Mouse (Mus musculus): ENCODE results near the gene Hhat. TPM values are rescaled to one million over a fixed set of nuclear protein-coding genes. Genes with fewer than 3 reads are reported as not detected.

Gene Hhat
- total RNA-seq, 2 experiments from 2014 or later = 1.2 to 2.2 TPM

DNA sequence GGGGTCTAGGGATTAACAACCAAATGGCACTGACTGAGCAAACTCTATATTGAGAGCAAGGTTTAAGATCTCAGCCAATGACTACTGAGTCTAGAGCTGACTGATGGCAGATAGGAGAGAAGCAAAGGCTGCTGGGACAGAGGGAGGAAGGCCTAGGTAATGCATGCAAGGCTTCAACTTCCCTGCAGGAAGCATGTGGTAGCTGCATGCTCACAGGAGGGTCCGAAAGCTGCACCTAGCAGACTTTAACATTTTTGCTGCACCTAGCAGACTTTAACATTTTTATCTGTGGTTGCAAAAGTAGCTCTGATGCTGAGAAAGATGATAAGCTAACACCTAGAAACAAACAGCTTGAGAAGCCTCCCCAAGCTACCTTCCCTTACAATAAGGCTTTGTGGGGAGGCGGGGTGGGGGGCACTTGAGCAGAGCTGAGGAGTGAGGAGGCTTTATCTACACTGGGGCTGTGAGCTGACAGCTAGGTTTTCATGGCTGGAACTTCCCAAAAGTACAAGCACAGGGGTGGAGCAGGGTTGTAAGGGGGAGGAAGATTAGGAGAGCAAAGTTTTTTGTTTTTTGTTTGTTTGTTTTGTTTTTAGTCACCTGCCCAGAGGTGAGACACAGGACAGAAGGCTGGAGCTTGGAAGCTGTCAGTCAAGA, 239.4 kb downstream of the Hhat start:
- intact Hi-C loops (cut with DNase I) = no loop called here
- DNase-seq (ENCODE audit: low spot score in 2 of 2) = no peak

- intact Hi-C loops (cut with DNase I) = no loop called here
- DNase-seq (ENCODE audit: low spot score in 2 of 2) = peak in 1 of 2 experiments; percentile 65
Measured at GRCm38 (mm10) chr1:192525711-192526350, 245.2 kb downstream of the Hhat start.

DNA sequence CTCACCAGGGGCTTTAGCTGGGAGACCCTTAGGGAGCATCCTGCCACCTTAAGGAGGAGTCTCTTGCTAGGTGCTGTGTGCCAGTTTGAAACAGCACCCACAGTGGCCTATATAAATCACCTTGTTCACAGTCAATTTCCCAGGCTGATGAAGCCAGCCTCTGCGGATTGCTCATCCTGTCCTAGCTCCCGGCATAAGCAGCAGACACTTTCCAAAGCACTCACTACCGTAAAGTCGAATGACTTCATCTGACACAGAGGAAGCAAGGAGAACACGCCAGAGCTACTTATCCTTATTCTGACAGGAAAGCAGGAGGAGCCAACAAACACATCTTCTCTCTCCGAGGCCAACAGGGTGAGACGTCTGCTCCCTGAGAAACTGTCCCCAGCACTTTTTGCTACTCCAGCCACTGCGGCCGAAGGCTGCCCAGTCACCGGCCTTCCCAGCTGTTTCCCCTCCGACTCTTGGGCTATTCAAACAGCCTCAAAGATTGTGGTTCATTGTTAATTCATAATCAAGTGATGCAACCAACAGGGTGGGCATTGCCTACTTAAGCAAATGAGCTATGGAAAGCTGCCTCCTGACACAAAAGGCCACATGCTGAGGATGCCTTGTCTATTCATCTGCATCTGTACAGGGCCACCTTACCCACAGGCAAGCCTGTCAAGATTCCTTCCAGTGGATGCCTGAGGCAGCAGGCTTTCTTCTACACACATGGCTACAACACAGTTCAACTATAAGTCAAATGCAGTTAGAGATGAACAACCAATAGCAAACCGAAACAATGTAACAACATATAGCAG, 248.4 kb downstream of the Hhat start:
- intact Hi-C loops (cut with DNase I) = no loop called here
- peak in 1 of 2 experiments; percentile 52 for DNase-seq (ENCODE audit: low spot score in 2 of 2)

DNA sequence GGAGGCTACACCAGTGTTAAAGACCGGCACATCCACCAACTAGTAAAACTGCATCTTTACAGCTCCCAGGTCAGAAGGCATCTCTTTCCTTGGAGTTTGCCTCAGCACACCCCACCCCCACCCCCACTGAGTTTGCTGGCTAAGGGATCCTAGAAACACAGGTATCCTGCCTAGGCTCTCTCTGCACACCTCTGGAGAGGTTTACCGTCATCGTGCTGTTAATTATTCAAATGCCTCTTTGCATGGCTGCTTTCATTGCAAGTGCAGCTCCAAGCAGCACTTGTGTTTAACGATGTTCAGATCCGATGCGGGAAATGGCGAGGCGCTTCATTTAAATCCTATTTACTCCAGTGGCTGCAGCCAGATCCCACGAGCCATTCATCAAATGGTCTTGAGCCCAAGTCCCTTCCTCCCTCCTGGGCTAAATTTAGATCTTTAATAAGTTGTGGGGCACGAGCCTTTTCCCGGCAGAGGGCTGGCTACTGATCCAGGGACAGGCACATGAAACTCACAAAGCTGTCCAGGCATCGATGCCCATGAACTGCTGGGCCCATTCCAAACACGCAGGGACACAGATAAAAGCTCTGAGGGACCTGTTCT, 250.1 kb downstream of the Hhat start:
- intact Hi-C loops (cut with DNase I) = no loop called here
- DNase-seq (ENCODE audit: low spot score in 2 of 2) = no peak

- intact Hi-C loops (cut with DNase I) = no loop called here
- DNase-seq (ENCODE audit: low spot score in 2 of 2) = no peak
Measured at GRCm38 (mm10) chr1:192519713-192520112, 251.3 kb downstream of the Hhat start.

DNA sequence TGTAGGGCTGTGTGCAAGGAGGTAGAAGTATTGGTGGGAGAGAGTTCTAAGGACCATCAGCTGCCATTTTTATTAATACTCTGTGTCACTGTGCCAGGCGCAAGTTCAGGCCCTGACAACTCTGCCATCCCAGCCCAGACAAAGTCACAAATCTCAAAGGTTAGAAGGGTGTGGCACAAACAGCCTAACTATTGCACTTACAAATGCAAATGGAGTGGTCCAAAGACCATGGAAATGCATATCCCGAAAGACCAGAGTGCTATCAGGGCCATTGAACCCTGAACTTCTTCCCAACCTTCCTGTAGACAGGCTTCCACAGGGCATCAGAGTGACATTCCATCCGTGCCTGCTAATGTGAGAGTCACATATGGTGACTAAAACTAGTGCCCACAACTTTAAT, 255.7 kb downstream of the Hhat start:
- no peak for DNase-seq (ENCODE audit: low spot score in 2 of 2)

GRCm38 (mm10) chr1:192512821-192513220, 258.2 kb downstream of the Hhat start:
- intact Hi-C loops (cut with DNase I) = no loop called here
- DNase-seq (ENCODE audit: low spot score in 2 of 2) = no peak

More for the DNA sequence above, 255.7 kb downstream of the Hhat start:
- intact Hi-C loops (cut with DNase I) = no loop called here

DNA sequence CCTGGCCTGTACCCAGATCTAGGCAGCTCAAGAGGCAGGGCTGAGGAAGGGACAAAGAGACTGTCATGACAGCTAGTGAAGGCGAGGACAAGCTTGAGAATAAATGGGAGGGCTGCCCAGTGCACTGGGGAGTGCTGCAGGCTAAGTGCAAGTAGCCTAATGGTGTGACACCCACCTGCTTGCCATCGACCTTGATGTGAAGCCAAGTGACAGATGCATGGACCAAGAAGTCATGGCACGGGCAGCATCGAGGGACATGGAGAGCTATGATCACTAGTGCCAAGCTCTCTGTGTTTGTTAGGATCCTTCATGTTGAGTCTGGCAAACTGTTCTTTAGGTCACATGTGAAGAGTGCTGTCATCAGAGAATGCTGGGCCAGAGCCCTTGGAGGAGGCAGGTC, 267.4 kb downstream of the Hhat start:
- intact Hi-C loops (cut with DNase I) = no loop called here
- DNase-seq (ENCODE audit: low spot score in 2 of 2) = no peak

GRCm38 (mm10) chr1:192502835-192503234, 268.2 kb downstream of the Hhat start:
- intact Hi-C loops (cut with DNase I) = no loop called here
- no peak for DNase-seq (ENCODE audit: low spot score in 2 of 2)

- intact Hi-C loops (cut with DNase I) = no loop called here
- peak in 1 of 2 experiments; percentile 45 for DNase-seq (ENCODE audit: low spot score in 2 of 2)
Measured at GRCm38 (mm10) chr1:192502016-192502415, 269.0 kb downstream of the Hhat start.

GRCm38 (mm10) chr1:192497505-192497904, 273.5 kb downstream of the Hhat start:
- peak in 1 of 2 experiments; percentile 56 for DNase-seq (ENCODE audit: low spot score in 2 of 2)
- intact Hi-C loops (cut with DNase I) = no loop called here

DNA sequence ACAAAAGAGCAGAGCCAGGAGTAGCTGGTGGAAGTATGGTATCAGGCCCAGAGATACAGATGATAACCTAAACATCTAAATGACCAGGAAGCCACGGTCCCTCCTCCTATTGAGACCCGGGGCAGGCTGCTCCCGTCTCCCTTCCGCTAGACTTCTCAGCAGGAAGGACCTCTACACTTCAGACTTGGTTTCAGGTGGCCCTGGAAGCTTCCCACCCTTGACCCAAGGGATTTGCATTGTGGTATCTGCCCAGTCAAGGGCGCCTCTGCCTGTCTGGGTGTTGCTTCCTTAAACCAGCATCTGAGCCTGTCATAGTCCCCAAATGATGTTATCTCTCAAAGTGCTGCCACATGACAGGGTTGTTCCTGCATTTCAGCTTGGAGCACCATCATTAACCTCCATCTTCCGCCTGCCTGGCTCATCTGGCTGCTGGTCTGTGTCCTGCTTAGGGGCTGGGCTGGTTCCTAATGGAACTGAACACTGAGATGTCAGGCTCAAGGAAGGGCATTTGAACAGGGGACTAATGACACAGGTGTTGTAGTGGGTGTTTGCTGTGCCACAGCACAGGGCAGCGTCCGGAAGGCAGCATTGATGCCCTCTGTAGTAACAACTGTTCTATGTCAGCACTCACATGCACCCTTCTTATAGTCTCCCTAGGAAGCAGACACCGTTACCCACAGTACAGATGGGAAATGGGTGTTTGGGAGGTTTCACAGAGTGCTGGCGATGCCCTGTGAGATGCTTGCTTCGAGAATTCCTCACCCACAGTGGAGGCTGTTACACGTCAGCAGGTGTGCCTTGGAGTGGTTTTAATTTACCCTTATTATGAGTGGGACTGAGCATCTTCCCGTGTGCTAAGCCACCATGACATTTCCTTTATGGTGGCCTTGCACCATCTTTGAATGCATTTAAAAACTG, 280.9 kb downstream of the Hhat start:
- intact Hi-C loops (cut with DNase I) = loop anchor here (10.0 kb wide), 1 partner anchor 295 kb away; the partner anchor contains the start of gene Kcnh1
- peak in 1 of 2 experiments; percentile 65 for DNase-seq (ENCODE audit: low spot score in 2 of 2)

DNA sequence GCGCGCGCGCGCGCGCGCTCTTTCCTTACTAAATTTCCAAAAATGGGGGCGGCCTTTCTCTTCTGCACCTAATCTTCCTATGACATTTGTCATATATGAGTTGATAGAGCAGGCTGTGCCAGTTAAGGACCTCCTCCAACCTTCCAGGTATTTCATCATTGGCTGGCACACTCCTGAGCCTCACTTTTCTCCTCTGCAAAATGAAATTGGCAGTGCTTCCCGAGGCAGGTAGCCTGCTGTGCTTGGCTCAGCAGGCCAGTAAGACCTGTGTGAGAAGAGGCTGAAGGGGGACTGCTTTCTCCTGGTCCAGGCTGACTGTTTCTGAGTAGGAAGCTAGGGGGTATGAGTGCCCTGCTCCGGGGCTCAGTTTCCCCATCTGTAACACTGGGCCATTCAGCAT, 283.5 kb downstream of the Hhat start:
- no peak for DNase-seq (ENCODE audit: low spot score in 2 of 2)
- intact Hi-C loops (cut with DNase I) = loop anchor here (10.0 kb wide), 1 partner anchor 293 kb away; the partner anchor contains the start of gene Kcnh1

DNA sequence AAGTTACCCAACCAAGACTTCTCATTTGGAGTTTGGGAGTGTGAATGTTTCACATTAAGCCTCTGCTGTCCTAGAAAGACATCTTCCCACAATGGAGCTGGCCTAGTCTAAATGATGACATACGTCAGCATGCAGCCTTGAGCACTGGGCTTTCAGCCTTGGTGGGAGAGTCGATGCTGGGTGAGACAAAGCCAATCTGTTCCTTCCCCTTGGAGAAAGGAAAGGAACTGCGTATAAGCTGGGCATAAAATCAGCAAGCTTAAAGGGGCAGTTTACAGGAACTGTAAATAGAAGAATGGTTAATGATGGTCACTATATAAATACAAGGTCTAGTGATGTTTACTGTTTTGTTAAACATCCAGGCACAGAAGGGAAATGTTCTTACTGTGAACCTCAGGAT, 286.0 kb downstream of the Hhat start:
- peak in 1 of 2 experiments; percentile 81 for DNase-seq (ENCODE audit: low spot score in 2 of 2)
- intact Hi-C loops (cut with DNase I) = loop anchor here (1.0 to 10.0 kb wide), 3 partner anchors 64 to 290 kb away; partner anchors contain the start of gene Kcnh1

- intact Hi-C loops (cut with DNase I) = loop anchor here (2.0 to 10.0 kb wide), 2 partner anchors 105 to 287 kb away; partner anchors contain the start of gene Kcnh1
- DNase-seq (ENCODE audit: low spot score in 2 of 2) = peak in 1 of 2 experiments; percentile 77
Measured at GRCm38 (mm10) chr1:192481446-192481845, 289.6 kb downstream of the Hhat start.

DNA sequence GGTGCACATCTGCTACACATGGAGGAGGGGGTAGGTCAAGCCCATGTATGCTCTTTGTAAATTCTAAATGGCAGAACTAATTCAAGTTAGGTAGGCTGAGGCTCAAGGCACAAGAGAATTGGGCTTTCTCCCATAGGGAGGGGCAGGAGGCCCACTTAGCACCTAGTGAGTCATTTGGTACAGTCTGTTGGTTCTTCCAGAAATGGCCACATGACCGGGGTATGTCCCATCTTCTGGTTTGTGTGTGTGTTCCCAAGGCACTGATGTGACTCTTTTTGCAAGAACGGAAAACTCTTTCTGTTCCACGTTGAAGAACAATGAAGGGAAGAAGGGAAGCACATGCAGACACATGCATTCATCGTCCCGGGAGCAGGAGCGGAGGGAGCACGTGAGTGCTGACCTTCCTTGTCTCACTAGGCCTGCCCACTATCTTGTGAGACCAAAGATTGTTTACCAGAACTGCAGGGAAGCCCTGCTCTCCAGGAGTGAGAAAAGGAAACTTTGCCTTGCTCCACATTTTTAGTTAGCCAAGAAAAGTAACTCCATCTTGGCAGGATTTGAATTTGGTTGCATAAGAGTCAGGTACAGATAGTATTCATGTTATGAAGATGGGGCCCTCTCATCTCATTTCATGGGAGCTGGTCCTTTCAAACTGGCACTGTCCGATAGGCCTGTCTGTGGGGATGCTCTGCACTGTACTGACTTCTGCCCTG, 290.8 kb downstream of the Hhat start:
- intact Hi-C loops (cut with DNase I) = loop anchor here (2.0 to 10.0 kb wide), 2 partner anchors 107 to 285 kb away; partner anchors contain the start of gene Kcnh1
- peak in 1 of 2 experiments; percentile 86 for DNase-seq (ENCODE audit: low spot score in 2 of 2)

- no peak for DNase-seq (ENCODE audit: low spot score in 2 of 2)
- intact Hi-C loops (cut with DNase I) = no loop called here
Measured at GRCm38 (mm10) chr1:192478176-192478575, 292.8 kb downstream of the Hhat start.

DNA sequence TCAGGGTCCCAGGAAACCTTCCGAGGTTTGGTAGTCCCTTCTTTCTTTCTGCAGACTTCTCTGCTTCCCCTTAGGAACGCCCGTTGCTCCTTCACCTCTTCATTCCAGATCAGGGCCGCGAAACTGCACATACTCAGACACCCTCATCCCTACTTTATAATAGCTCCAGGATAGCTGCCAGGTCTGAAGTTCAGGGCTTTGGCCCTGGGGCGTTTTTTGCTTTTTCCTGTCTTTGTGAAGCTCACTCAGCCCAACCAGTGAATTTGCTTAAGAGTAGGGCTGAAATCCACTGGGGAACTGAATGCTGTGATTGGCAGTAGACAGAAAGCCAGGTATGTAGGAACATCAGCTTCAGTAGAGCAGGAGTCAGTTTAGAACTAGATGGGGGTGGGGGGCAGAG, 293.5 kb downstream of the Hhat start:
- no peak for DNase-seq (ENCODE audit: low spot score in 2 of 2)
- intact Hi-C loops (cut with DNase I) = no loop called here

Measured in left cerebral cortex, postnatal 25 days (tissue).